Mouse (Mus musculus): ENCODE results near the gene Amigo3. TPM values are rescaled to one million over a fixed set of nuclear protein-coding genes. Genes with fewer than 3 reads are reported as not detected.

Gene Amigo3
- polyA plus RNA-seq, 1 experiment: 1.9 TPM

DNA sequence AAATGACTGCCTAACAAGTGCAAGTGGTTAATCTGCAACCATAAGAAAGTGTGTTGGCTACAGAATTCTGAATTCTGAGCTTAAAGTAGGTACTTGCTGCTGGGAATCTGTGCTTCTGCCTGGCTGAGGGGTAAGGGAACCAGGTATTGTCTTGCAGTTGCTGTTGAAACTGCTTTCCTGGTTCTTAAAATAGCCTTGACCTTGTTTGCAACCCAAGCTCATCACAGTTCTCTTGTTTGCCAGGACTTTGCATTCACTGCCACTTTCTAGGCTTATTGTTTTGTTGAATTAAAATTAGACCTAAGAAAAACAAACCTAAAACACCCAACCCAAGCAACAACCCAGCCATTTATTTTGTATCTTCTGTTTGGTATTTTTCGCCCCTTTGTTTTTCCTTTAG is 32.2 kb upstream of the Amigo3 start:
- peaks cover 3% of the 10 kb centered on the region for H3K79me3 ChIP-seq (ENCODE audit: low read depth)
- H3K4me3 ChIP-seq (ENCODE audit: insufficient read depth, poor library complexity, severe bottlenecking): no peak overlapping the region
- no peaks in the 10 kb centered on the region for H3K27me3 ChIP-seq (ENCODE audit: control insufficient read depth, insufficient read depth, insufficient read length)
- peaks cover 42% of the 10 kb centered on the region for H3K79me2 ChIP-seq (ENCODE audit: control insufficient read depth, insufficient read depth)
- H3ac ChIP-seq (ENCODE audit: control insufficient read depth, insufficient read length, low read depth): no peak overlapping the region
- peaks cover 11% of the 10 kb centered on the region for H3K36me3 ChIP-seq (ENCODE audit: control insufficient read depth, insufficient read depth)
- TF ChIP-seq CTCF (IDR thresholded peaks at IDR 0.05; ENCODE audit: control insufficient read depth, insufficient read depth, insufficient read length): no peak
- no peak for TF ChIP-seq CEBPB (IDR thresholded peaks at IDR 0.05; ENCODE audit: low read depth)
- no peak for TF ChIP-seq MYOG (IDR thresholded peaks at IDR 0.05; ENCODE audit: control insufficient read depth, extremely low read depth, insufficient read length)
- no peak for TF ChIP-seq FOSL1 (IDR thresholded peaks at IDR 0.05; ENCODE audit: insufficient read depth, low read length, poor library complexity, severe bottlenecking)
- no peak for TF ChIP-seq MYOD1 (IDR thresholded peaks at IDR 0.05; ENCODE audit: control insufficient read depth, insufficient read length, low read depth)
- TF ChIP-seq USF1 (IDR thresholded peaks at IDR 0.05; ENCODE audit: low read depth): no peak
- TF ChIP-seq MAX (IDR thresholded peaks at IDR 0.05): no peak

- H3K79me2 ChIP-seq (ENCODE audit: control insufficient read depth, insufficient read depth): peaks cover 32% of the 10 kb centered on the region
- peaks cover 3% of the 10 kb centered on the region for H3K79me3 ChIP-seq (ENCODE audit: low read depth)
- H3K27me3 ChIP-seq (ENCODE audit: control insufficient read depth, insufficient read depth, insufficient read length): no peaks in the 10 kb centered on the region
- peaks cover 17% of the 10 kb centered on the region for H3K36me3 ChIP-seq (ENCODE audit: control insufficient read depth, insufficient read depth)
- no peak overlapping the region for H3K4me3 ChIP-seq (ENCODE audit: insufficient read depth, poor library complexity, severe bottlenecking)
- H3ac ChIP-seq (ENCODE audit: control insufficient read depth, insufficient read length, low read depth): no peak overlapping the region
- TF ChIP-seq MYOG (IDR thresholded peaks at IDR 0.05; ENCODE audit: control insufficient read depth, extremely low read depth, insufficient read length) (no peak), MAX (IDR thresholded peaks at IDR 0.05) (no peak), FOSL1 (IDR thresholded peaks at IDR 0.05; ENCODE audit: insufficient read depth, low read length, poor library complexity, severe bottlenecking) (no peak), MYOD1 (IDR thresholded peaks at IDR 0.05; ENCODE audit: control insufficient read depth, insufficient read length, low read depth) (no peak), CTCF (IDR thresholded peaks at IDR 0.05; ENCODE audit: control insufficient read depth, insufficient read depth, insufficient read length) (no peak), CEBPB (IDR thresholded peaks at IDR 0.05; ENCODE audit: low read depth) (no peak), USF1 (IDR thresholded peaks at IDR 0.05; ENCODE audit: low read depth) (no peak)
Measured at GRCm38 (mm10) chr9:108023216-108023615, 29.7 kb upstream of the Amigo3 start.

DNA sequence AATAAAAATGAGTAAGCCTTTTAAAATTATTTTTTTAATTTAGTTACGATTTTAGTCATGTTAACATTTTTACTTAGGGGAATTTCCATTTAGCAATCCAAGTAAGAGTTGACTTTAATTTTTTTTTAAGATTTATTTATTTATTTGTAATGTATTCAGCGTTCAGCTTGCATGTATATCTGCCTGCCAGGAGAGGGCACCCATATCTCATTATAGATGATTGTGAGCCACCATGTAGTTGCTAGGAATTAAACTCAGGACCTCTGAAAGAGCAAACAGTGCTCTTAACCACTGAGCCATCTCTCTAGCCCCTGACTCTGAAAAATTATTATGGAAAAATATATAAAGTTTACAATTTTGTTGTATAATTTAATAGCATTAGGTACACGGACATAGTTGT is 26.4 kb upstream of the Amigo3 start:
- TF ChIP-seq MYOD1 (IDR thresholded peaks at IDR 0.05; ENCODE audit: control insufficient read depth, insufficient read length, low read depth): no peak
- TF ChIP-seq CTCF (IDR thresholded peaks at IDR 0.05; ENCODE audit: control insufficient read depth, insufficient read depth, insufficient read length): no peak
- TF ChIP-seq MAX (IDR thresholded peaks at IDR 0.05): no peak
- TF ChIP-seq MYOG (IDR thresholded peaks at IDR 0.05; ENCODE audit: control insufficient read depth, extremely low read depth, insufficient read length): no peak
- no peak for TF ChIP-seq FOSL1 (IDR thresholded peaks at IDR 0.05; ENCODE audit: insufficient read depth, low read length, poor library complexity, severe bottlenecking)
- TF ChIP-seq CEBPB (IDR thresholded peaks at IDR 0.05; ENCODE audit: low read depth): no peak
- TF ChIP-seq USF1 (IDR thresholded peaks at IDR 0.05; ENCODE audit: low read depth): no peak
- Histone ChIP-seq H3K36me3 (ENCODE audit: control insufficient read depth, insufficient read depth) (peaks cover 17% of the 10 kb centered on the region), H3ac (ENCODE audit: control insufficient read depth, insufficient read length, low read depth) (no peak overlapping the region), H3K79me2 (ENCODE audit: control insufficient read depth, insufficient read depth) (peaks cover 11% of the 10 kb centered on the region), H3K79me3 (ENCODE audit: low read depth) (peaks cover 3% of the 10 kb centered on the region), H3K4me3 (ENCODE audit: insufficient read depth, poor library complexity, severe bottlenecking) (no peak overlapping the region), H3K27me3 (ENCODE audit: control insufficient read depth, insufficient read depth, insufficient read length) (no peaks in the 10 kb centered on the region)

DNA sequence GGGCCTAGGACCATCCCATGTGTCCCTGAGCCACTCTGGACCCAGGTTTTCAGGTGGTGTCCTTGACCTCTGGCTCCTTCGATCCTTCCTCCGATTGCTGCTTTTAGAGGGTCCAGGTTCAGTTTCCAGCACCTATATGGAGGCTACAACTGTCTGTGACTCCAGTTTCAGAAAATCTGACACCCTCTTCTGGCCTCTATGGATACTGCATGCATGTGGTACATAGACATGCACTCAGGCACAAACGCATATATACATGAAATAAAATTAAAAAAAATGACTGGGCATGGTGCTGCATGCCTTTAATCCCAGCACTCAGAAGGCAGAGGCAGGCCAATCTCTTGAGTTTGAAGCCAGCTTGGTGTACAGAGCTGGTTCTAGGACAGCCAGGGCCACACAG is 25.1 kb upstream of the Amigo3 start:
- H3K27me3 ChIP-seq (ENCODE audit: control insufficient read depth, insufficient read depth, insufficient read length): no peaks in the 10 kb centered on the region
- H3K79me2 ChIP-seq (ENCODE audit: control insufficient read depth, insufficient read depth): no peaks in the 10 kb centered on the region
- H3ac ChIP-seq (ENCODE audit: control insufficient read depth, insufficient read length, low read depth): no peak overlapping the region
- H3K4me3 ChIP-seq (ENCODE audit: insufficient read depth, poor library complexity, severe bottlenecking): no peak overlapping the region
- no peaks in the 10 kb centered on the region for H3K79me3 ChIP-seq (ENCODE audit: low read depth)
- TF ChIP-seq CEBPB (IDR thresholded peaks at IDR 0.05; ENCODE audit: low read depth) (no peak), FOSL1 (IDR thresholded peaks at IDR 0.05; ENCODE audit: insufficient read depth, low read length, poor library complexity, severe bottlenecking) (no peak), MAX (IDR thresholded peaks at IDR 0.05) (no peak), CTCF (IDR thresholded peaks at IDR 0.05; ENCODE audit: control insufficient read depth, insufficient read depth, insufficient read length) (no peak), MYOG (IDR thresholded peaks at IDR 0.05; ENCODE audit: control insufficient read depth, extremely low read depth, insufficient read length) (no peak)
- peaks cover 17% of the 10 kb centered on the region for H3K36me3 ChIP-seq (ENCODE audit: control insufficient read depth, insufficient read depth)

GRCm38 (mm10) chr9:108032126-108032525 is 20.8 kb upstream of the Amigo3 start:
- Histone ChIP-seq H3K4me3 (ENCODE audit: insufficient read depth, poor library complexity, severe bottlenecking) (no peak overlapping the region), H3ac (ENCODE audit: control insufficient read depth, insufficient read length, low read depth) (no peak overlapping the region), H3K27me3 (ENCODE audit: control insufficient read depth, insufficient read depth, insufficient read length) (no peaks in the 10 kb centered on the region), H3K36me3 (ENCODE audit: control insufficient read depth, insufficient read depth) (peaks cover 2% of the 10 kb centered on the region), H3K79me3 (ENCODE audit: low read depth) (no peaks in the 10 kb centered on the region), H3K79me2 (ENCODE audit: control insufficient read depth, insufficient read depth) (no peaks in the 10 kb centered on the region)
- TF ChIP-seq MAX (IDR thresholded peaks at IDR 0.05): no peak
- TF ChIP-seq CEBPB (IDR thresholded peaks at IDR 0.05; ENCODE audit: low read depth): no peak
- no peak for TF ChIP-seq USF1 (IDR thresholded peaks at IDR 0.05; ENCODE audit: low read depth)
- TF ChIP-seq FOSL1 (IDR thresholded peaks at IDR 0.05; ENCODE audit: insufficient read depth, low read length, poor library complexity, severe bottlenecking): no peak
- no peak for TF ChIP-seq MYOD1 (IDR thresholded peaks at IDR 0.05; ENCODE audit: control insufficient read depth, insufficient read length, low read depth)
- TF ChIP-seq MYOG (IDR thresholded peaks at IDR 0.05; ENCODE audit: control insufficient read depth, extremely low read depth, insufficient read length): no peak
- no peak for TF ChIP-seq CTCF (IDR thresholded peaks at IDR 0.05; ENCODE audit: control insufficient read depth, insufficient read depth, insufficient read length)
